Mouse (Mus musculus): Measurements from ENCODE around the gene Kcna6. TPM values are rescaled to one million over a fixed set of nuclear protein-coding genes. Genes with fewer than 3 reads are reported as not detected.

The Kcna6 gene
- polyA plus RNA-seq, 1 experiment = 0.16 TPM

GRCm38 (mm10) chr6:126736996-126737395 lies 3.5 kb downstream of the Kcna6 start:
- DNase-seq (ENCODE audit: low read depth in 1 of 2, low spot score in 2 of 2) = no peak
- H3K27me3 ChIP-seq (ENCODE audit: control insufficient read depth, insufficient read depth, low read length) = peaks cover 2% of the 10 kb centered on the region; the same call in 1 of the 2 replicates
- no peak overlapping the region for H3K27ac ChIP-seq (ENCODE audit: insufficient read depth, low read length)
- no peaks in the 10 kb centered on the region for H3K4me1 ChIP-seq (ENCODE audit: control insufficient read depth, insufficient read depth, insufficient read length)
- WGBS = 61% methylated on average over 4 of the region's 4 CpGs
- H3K36me3 ChIP-seq (ENCODE audit: control insufficient read depth, insufficient read depth, low read length) = no peaks in the 10 kb centered on the region
- no peak overlapping the region for H3K4me3 ChIP-seq (ENCODE audit: extremely low read depth, insufficient read depth, insufficient read length)
- TF ChIP-seq CTCF (IDR thresholded peaks at IDR 0.05; ENCODE audit: extremely low read depth, insufficient read depth, insufficient read length, insufficient replicate concordance) = no peak
- TF ChIP-seq POLR2A (IDR thresholded peaks at IDR 0.05; ENCODE audit: low read depth, low read length) = no peak

GRCm38 (mm10) chr6:126735806-126736205 lies 4.7 kb downstream of the Kcna6 start:
- no peak for DNase-seq (ENCODE audit: low read depth in 1 of 2, low spot score in 2 of 2)
- TF ChIP-seq POLR2A (IDR thresholded peaks at IDR 0.05; ENCODE audit: low read depth, low read length) (no peak), CTCF (IDR thresholded peaks at IDR 0.05; ENCODE audit: extremely low read depth, insufficient read depth, insufficient read length, insufficient replicate concordance) (no peak)
- WGBS = 66% methylated on average over 3 of the region's 3 CpGs
- Histone ChIP-seq H3K4me3 (ENCODE audit: extremely low read depth, insufficient read depth, insufficient read length) (no peak overlapping the region), H3K36me3 (ENCODE audit: control insufficient read depth, insufficient read depth, low read length) (no peaks in the 10 kb centered on the region), H3K27ac (ENCODE audit: insufficient read depth, low read length) (no peak overlapping the region), H3K27me3 (ENCODE audit: control insufficient read depth, insufficient read depth, low read length) (peaks cover 2% of the 10 kb centered on the region; the same call in 1 of the 2 replicates), H3K4me1 (ENCODE audit: control insufficient read depth, insufficient read depth, insufficient read length) (no peaks in the 10 kb centered on the region)

GRCm38 (mm10) chr6:126732645-126733044 lies 7.8 kb downstream of the Kcna6 start:
- no peak overlapping the region for H3K27ac ChIP-seq (ENCODE audit: insufficient read depth, low read length)

GRCm38 (mm10) chr6:126728803-126729202 lies 11.7 kb downstream of the Kcna6 start:
- no peak for DNase-seq (ENCODE audit: low read depth in 1 of 2, low spot score in 2 of 2)
- WGBS = 83% methylated on average over 8 of the region's 8 CpGs

More at GRCm38 (mm10) chr6:126732645-126733044, 7.8 kb downstream of the Kcna6 start:
- Histone ChIP-seq H3K4me1 (ENCODE audit: control insufficient read depth, insufficient read depth, insufficient read length) (no peaks in the 10 kb centered on the region), H3K4me3 (ENCODE audit: extremely low read depth, insufficient read depth, insufficient read length) (no peak overlapping the region), H3K27me3 (ENCODE audit: control insufficient read depth, insufficient read depth, low read length) (no peaks in the 10 kb centered on the region), H3K36me3 (ENCODE audit: control insufficient read depth, insufficient read depth, low read length) (no peaks in the 10 kb centered on the region)
- TF ChIP-seq POLR2A (IDR thresholded peaks at IDR 0.05; ENCODE audit: low read depth, low read length) (no peak), CTCF (IDR thresholded peaks at IDR 0.05; ENCODE audit: extremely low read depth, insufficient read depth, insufficient read length, insufficient replicate concordance) (no peak)
- DNase-seq (ENCODE audit: low read depth in 1 of 2, low spot score in 2 of 2) = no peak
- 74% methylated on average over 6 of the region's 6 CpGs for WGBS

GRCm38 (mm10) chr6:126718423-126719087 lies 21.9 kb downstream of the Kcna6 start:
- WGBS = 75% methylated on average over 12 of the region's 12 CpGs
- DNase-seq (ENCODE audit: low read depth in 1 of 2, low spot score in 2 of 2) = no peak
- Histone ChIP-seq H3K27me3 (ENCODE audit: control insufficient read depth, insufficient read depth, low read length) (no peaks in the 10 kb centered on the region), H3K4me1 (ENCODE audit: control insufficient read depth, insufficient read depth, insufficient read length) (no peaks in the 10 kb centered on the region), H3K36me3 (ENCODE audit: control insufficient read depth, insufficient read depth, low read length) (no peaks in the 10 kb centered on the region), H3K27ac (ENCODE audit: insufficient read depth, low read length) (no peak overlapping the region), H3K4me3 (ENCODE audit: extremely low read depth, insufficient read depth, insufficient read length) (no peak overlapping the region)
- TF ChIP-seq POLR2A (IDR thresholded peaks at IDR 0.05; ENCODE audit: low read depth, low read length) = no peak
- TF ChIP-seq CTCF (IDR thresholded peaks at IDR 0.05; ENCODE audit: extremely low read depth, insufficient read depth, insufficient read length, insufficient replicate concordance) = no peak

More at GRCm38 (mm10) chr6:126728803-126729202, 11.7 kb downstream of the Kcna6 start:
- Histone ChIP-seq H3K27me3 (ENCODE audit: control insufficient read depth, insufficient read depth, low read length) (no peaks in the 10 kb centered on the region), H3K36me3 (ENCODE audit: control insufficient read depth, insufficient read depth, low read length) (no peaks in the 10 kb centered on the region), H3K4me1 (ENCODE audit: control insufficient read depth, insufficient read depth, insufficient read length) (no peaks in the 10 kb centered on the region), H3K27ac (ENCODE audit: insufficient read depth, low read length) (no peak overlapping the region), H3K4me3 (ENCODE audit: extremely low read depth, insufficient read depth, insufficient read length) (no peak overlapping the region)
- no peak for TF ChIP-seq POLR2A (IDR thresholded peaks at IDR 0.05; ENCODE audit: low read depth, low read length)
- no peak for TF ChIP-seq CTCF (IDR thresholded peaks at IDR 0.05; ENCODE audit: extremely low read depth, insufficient read depth, insufficient read length, insufficient replicate concordance)

GRCm38 (mm10) chr6:126712531-126712930 lies 27.9 kb downstream of the Kcna6 start:
- no peak for TF ChIP-seq CTCF (IDR thresholded peaks at IDR 0.05; ENCODE audit: extremely low read depth, insufficient read depth, insufficient read length, insufficient replicate concordance)
- no peak for TF ChIP-seq POLR2A (IDR thresholded peaks at IDR 0.05; ENCODE audit: low read depth, low read length)
- H3K27me3 ChIP-seq (ENCODE audit: control insufficient read depth, insufficient read depth, low read length) = no peaks in the 10 kb centered on the region
- no peak for DNase-seq (ENCODE audit: low read depth in 1 of 2, low spot score in 2 of 2)
- no peaks in the 10 kb centered on the region for H3K36me3 ChIP-seq (ENCODE audit: control insufficient read depth, insufficient read depth, low read length)
- no peak overlapping the region for H3K4me3 ChIP-seq (ENCODE audit: extremely low read depth, insufficient read depth, insufficient read length)
- no peak overlapping the region for H3K27ac ChIP-seq (ENCODE audit: insufficient read depth, low read length)
- no peaks in the 10 kb centered on the region for H3K4me1 ChIP-seq (ENCODE audit: control insufficient read depth, insufficient read depth, insufficient read length)
- 51% methylated on average over 6 of the region's 6 CpGs for WGBS

GRCm38 (mm10) chr6:126705936-126706335 lies 34.5 kb downstream of the Kcna6 start:
- H3K27me3 ChIP-seq (ENCODE audit: control insufficient read depth, insufficient read depth, low read length) = 0 out of 2 replicates have a peak, but pooled peaks cover 2% of the 10 kb centered on the region
- TF ChIP-seq CTCF (IDR thresholded peaks at IDR 0.05; ENCODE audit: extremely low read depth, insufficient read depth, insufficient read length, insufficient replicate concordance) (no peak), POLR2A (IDR thresholded peaks at IDR 0.05; ENCODE audit: low read depth, low read length) (no peak)
- 74% methylated on average over 6 of the region's 6 CpGs for WGBS
- H3K27ac ChIP-seq (ENCODE audit: insufficient read depth, low read length) = no peak overlapping the region
- DNase-seq (ENCODE audit: low read depth in 1 of 2, low spot score in 2 of 2) = no peak
- peaks cover 2% of the 10 kb centered on the region; the same call in 1 of the 2 replicates for H3K4me1 ChIP-seq (ENCODE audit: control insufficient read depth, insufficient read depth, insufficient read length)
- H3K36me3 ChIP-seq (ENCODE audit: control insufficient read depth, insufficient read depth, low read length) = no peaks in the 10 kb centered on the region
- no peak overlapping the region for H3K4me3 ChIP-seq (ENCODE audit: extremely low read depth, insufficient read depth, insufficient read length)
